Mouse (Mus musculus): ENCODE data around the gene Nrg3.

GRCm38 (mm10) chr14:39051542-39051941 is 421.3 kb downstream of the Nrg3 start:
- TF ChIP-seq MAX (IDR thresholded peaks at IDR 0.05; ENCODE audit: low read depth) (no peak), POLR2A (IDR thresholded peaks at IDR 0.05; ENCODE audit: insufficient read length, low read depth) (no peak), USF1 (IDR thresholded peaks at IDR 0.05; ENCODE audit: low read depth) (no peak), E2F4 (IDR thresholded peaks at IDR 0.05; ENCODE audit: insufficient read depth) (no peak), MYOG (IDR thresholded peaks at IDR 0.05; ENCODE audit: control insufficient read depth in 1 of 3, insufficient read depth in 1 of 3, insufficient read length in 2 of 3, low read depth in 2 of 3) (no peak), TCF12 (IDR thresholded peaks at IDR 0.05; ENCODE audit: insufficient read depth, poor library complexity, severe bottlenecking) (no peak), CEBPB (IDR thresholded peaks at IDR 0.05; ENCODE audit: insufficient read depth, poor library complexity, severe bottlenecking) (no peak), SRF (IDR thresholded peaks at IDR 0.05; ENCODE audit: control insufficient read depth, insufficient read length, low read depth) (no peak), POLR2AphosphoS2 (IDR thresholded peaks at IDR 0.05; ENCODE audit: insufficient read length, low read depth) (no peak)

All from myocyte (in vitro differentiated cells).